Mouse (Mus musculus) skeletal muscle tissue, adult 2 months (tissue): ENCODE measurements around the gene Myrfl.

Experiments
- DNase-seq: peaks from one replicate; pipeline ENCODE4 v3.0.0-alpha.2; 2012; ENCODE audit warnings: low read depth, low spot score

Gene Myrfl

GRCm38 (mm10) chr10:116896336-116897177 lies at the start of gene Myrfl:
Myrfl (minus strand) TSS chr10:116896919.
- DNase-seq = no peak

DNA sequence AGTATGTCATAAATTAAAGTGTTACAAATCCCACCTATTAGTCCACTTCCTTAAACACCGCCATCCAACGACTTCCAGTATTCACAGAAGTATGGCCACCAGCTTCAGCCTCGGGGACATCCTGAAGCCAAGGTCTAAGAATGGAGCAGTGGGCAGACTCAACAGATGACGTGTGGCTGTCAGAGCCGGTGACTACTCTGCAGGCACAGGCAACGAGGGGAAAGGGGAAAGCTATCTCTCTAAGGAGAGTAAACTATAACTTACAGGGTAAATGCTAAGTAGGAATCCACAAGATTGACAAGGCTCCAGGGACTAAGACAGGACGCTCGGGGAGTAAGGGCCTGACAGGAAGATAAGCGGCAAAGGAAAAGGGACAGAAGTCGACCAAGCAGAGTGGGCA lies 48.2 kb upstream of the Myrfl start:
- no peak for DNase-seq

- no peak for DNase-seq
These were observed 47.4 kb upstream of the Myrfl start for GRCm38 (mm10) chr10:116944144-116944543.

DNA sequence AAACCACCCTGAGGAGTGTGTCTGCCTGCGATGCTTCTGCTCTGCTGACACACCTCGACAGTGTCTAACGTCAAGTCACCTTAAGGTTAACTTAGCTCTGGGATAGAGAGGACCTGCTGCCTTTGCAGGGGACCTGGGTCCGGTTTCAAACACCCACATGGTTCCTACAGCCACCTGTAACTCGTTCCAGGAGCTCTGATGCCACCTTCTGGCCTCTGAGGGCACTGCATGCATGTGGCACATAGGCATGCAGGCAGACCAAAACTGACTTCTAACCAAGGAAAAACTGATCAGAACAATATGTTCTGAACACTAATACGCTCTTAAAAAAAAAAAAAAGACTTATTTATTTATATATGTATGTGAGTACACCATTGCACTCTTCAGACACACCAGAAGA lies 46.3 kb upstream of the Myrfl start:
- DNase-seq = no peak

- no peak for DNase-seq
These were observed 38.3 kb upstream of the Myrfl start for GRCm38 (mm10) chr10:116935028-116935427.

- no peak for DNase-seq
These were observed 37.1 kb upstream of the Myrfl start for GRCm38 (mm10) chr10:116933794-116934193.

DNA sequence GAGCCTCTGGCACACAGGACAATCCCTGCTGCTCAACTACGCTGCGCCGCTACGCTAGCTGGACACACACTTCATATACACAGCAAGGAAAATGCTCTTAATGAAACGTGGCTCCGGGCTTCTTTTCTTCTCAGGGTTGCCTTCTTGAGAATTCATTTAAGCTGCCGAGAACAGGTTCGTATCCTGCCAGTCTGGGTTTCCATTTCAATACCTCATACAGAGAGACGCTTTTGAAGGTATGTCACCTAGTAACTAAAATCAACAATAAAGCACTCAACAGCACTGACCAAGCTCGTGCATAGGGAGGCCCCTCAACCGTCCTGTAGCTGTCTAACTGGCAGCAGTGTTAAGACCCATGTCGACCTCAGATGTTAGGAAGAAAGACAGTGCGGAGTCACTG lies 35.7 kb upstream of the Myrfl start:
- no peak for DNase-seq

- DNase-seq = no peak
These were observed 34.9 kb upstream of the Myrfl start for GRCm38 (mm10) chr10:116931497-116932179.

- no peak for DNase-seq
These were observed 34.2 kb upstream of the Myrfl start for GRCm38 (mm10) chr10:116930936-116931335.

DNA sequence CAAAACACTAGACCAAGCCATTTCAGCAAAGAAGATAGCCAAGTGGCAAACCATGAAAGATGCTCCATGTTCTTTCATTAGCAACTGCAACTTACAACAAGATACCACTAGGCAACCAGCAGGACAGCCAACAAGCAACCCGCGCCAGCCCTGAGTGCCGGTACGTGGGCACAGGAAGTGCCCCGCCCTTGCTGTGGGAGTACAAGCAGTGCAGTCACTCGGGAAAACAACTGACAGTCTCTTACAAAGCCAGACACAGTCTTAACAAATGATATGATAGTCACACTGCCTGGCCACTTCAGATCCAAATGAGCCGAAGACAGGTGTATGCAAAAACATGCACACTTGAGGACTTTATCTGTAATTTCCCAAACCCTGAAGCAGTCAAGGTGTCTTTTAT lies 33.8 kb upstream of the Myrfl start:
- no peak for DNase-seq

DNA sequence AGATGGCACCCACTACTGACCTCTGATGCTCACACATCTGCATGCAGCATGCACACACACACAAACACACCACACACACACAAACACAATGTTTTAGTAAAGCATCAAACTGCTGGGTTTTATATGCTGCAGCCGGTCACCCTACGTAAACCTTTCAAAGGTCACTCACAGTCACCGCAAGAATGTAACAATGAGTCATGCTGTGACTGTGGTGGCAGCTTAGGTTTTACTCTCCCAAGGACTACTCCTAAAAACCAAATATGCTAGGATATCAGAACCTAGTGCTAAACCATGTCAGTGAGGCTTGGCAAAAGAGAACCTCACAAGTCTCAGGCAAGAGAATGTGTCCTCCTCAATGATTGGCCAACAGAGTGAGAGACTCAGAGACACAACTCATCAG lies 32.1 kb upstream of the Myrfl start:
- DNase-seq = no peak

DNA sequence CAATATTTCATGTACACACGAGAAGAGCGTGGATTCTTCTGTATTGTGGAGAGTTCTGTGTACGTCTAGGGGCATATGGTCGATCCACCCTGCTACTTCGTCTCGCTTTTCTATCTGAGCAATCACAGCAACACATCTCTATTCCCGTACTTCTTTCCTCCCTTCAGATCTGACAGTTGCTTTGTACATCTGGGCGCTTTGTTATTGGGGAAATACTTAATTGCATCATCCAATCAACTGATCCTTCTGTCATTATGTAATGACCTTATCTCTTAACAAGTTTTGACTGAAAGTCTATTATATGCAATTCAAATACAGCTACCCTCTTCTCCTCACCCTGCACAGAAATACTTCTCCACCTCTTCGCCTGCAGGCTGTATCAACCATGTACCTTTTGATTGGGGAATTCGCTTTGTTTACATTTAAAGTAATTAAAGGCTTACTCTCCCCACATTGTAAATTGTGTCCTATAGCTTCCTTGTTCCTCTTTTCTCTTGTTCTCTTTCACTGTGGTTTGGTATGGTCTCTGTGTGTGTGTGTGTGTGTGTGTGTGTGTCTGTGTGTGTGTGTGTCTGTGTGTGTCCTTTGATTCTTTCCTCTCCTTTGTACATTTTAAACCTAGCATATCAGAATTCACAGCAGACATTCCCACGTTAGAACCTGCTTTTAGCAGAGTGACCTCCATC lies 29.9 kb upstream of the Myrfl start:
- DNase-seq = no peak

- no peak for DNase-seq
These were observed 27.2 kb upstream of the Myrfl start for GRCm38 (mm10) chr10:116923651-116924495.

DNA sequence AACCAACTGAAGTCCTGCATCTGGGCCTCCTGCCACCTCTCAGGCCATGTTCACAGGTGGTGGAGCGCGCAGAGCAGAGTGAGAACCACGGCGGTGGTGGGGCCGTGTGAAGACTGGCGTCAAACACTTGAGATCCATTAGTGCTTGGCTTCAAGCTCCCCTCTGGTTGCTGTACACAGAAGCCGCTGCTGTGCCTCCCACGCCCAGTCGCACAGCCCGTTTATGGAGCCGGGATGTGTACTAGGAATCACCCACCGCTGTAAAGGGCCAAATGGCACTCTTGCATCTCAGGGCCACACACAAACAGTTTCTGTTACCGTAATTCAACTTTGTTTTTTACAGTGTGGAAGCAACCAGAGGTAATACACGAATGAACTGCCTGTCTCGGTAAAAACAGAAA lies 25.4 kb upstream of the Myrfl start:
- DNase-seq = no peak

DNA sequence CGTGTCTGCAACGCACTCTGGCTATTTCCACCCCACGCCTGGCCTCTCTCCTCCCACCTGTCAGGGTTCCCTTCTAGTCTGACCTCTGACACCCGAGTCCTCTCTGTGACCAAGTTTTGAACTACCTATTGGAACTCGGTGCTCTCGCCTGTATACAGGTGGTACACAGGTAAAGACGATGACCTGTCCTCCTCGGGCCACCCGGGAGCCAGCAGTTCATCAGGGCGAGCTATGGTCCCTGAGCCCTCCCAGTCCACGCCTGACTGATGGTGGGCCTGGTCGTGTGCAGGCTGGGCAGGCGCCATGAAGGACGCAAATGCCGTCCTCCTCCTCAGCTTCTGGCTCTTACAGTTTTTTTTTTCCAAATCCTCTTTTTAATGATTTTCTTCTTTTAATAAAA lies 24.7 kb upstream of the Myrfl start:
- DNase-seq = no peak

DNA sequence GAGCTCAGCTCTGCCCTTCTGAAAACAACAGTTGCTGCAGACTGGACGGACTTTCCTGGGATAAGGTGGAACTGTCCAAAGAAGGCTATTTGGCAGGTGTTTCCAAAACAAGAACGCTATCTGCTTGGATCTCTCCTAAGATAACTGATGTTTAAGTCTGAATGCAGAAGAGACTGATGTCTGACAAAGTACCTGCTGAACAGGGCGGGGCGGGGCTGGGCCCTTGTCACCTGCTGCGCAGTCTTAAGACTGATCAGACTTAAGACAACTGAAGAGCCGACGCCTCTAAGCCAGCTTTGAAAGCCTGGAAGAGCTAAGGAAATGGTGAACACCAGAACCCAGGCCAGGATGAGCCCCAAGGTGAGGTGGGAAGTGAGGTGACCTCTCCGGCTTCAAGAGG lies 23.9 kb upstream of the Myrfl start:
- DNase-seq = no peak

DNA sequence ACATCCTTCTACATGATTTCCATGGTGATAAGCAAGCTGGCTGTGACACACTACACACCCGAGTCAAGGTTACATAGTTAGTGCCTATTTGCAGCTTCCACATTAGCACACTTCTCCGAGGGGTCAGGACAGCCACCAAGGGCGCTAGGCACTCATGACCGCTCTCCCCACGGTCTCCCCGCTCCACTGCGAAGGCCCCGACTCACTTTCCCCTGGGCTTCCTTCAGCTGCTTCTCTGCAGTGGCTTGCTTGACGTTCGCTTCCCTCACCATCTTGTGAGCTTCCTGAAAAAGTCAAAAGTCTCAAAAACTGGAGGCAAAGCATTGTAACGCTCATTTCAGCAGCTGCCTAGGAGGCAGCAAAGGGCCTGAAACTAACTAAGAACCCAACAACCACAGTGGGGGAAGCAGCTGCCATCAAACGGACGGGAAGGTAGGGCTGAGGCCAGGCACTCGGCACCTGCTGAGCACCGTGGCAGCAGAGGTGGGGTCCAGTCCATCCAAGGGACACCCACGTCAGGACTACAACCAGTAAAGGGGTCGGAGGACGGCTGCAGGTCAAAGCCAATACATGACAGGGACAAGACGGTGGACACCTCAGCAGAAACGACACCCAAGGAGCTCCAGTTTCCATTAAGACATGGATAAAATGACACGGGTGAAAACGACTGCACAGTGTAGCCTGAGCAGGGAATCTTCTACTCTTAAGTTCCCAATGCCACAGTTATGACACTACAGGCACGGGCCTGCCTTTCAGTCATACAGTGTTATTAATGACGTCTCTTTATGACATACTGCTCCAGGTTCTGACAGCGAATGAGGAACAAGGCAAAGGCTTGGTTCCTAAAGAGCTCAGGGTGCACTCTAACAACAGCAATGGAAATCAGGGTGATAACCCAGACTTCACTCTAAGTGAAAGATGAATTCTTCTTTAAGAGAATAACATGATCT lies 22.9 kb upstream of the Myrfl start:
- no peak for DNase-seq

- no peak for DNase-seq
These were observed 19.9 kb upstream of the Myrfl start for GRCm38 (mm10) chr10:116916581-116916980.

- DNase-seq = no peak
These were observed 18.6 kb upstream of the Myrfl start for GRCm38 (mm10) chr10:116915286-116915685.

GRCm38 (mm10) chr10:116914586-116914985 lies 17.9 kb upstream of the Myrfl start:
- no peak for DNase-seq
